Mouse (Mus musculus) adipocyte (in vitro differentiated cells): ENCODE results near the gene Slc38a11.

ENCODE experiments used
- DNase-seq: peaks from one replicate; pipeline ENCODE4 v3.0.0-alpha.2; 2016; ENCODE audit warnings: low spot score

The Slc38a11 gene

GRCm38 (mm10) chr2:65321998-65322754 lies 41.7 kb downstream of the Slc38a11 start:
- DNase-seq, result no peak

GRCm38 (mm10) chr2:65320975-65321374 lies 42.9 kb downstream of the Slc38a11 start:
- peak; percentile 47 for DNase-seq

GRCm38 (mm10) chr2:65316721-65317120 lies 47.1 kb downstream of the Slc38a11 start:
- DNase-seq, result no peak

GRCm38 (mm10) chr2:65311250-65311649 lies 52.6 kb downstream of the Slc38a11 start:
- DNase-seq, result no peak

- no peak for DNase-seq
Observed at GRCm38 (mm10) chr2:65296541-65296940, 67.3 kb downstream of the Slc38a11 start.

GRCm38 (mm10) chr2:65294092-65294491 lies 69.7 kb downstream of the Slc38a11 start:
- peak; percentile 45 for DNase-seq

GRCm38 (mm10) chr2:65293411-65293810 lies 70.4 kb downstream of the Slc38a11 start:
- DNase-seq, result peak; percentile 26

- DNase-seq, result no peak
Observed at GRCm38 (mm10) chr2:65289721-65290120, 74.1 kb downstream of the Slc38a11 start.

- DNase-seq, result no peak
Observed at GRCm38 (mm10) chr2:65288696-65289095, 75.1 kb downstream of the Slc38a11 start.

- peak; percentile 98 for DNase-seq
Observed at GRCm38 (mm10) chr2:65285380-65285779, 78.5 kb downstream of the Slc38a11 start.

- no peak for DNase-seq
Observed at GRCm38 (mm10) chr2:65282979-65283378, 80.9 kb downstream of the Slc38a11 start.

GRCm38 (mm10) chr2:65279029-65279690 lies 84.7 kb downstream of the Slc38a11 start:
- no peak for DNase-seq

- no peak for DNase-seq
Observed at GRCm38 (mm10) chr2:65275443-65276061, 88.3 kb downstream of the Slc38a11 start.

- DNase-seq, result no peak
Observed at GRCm38 (mm10) chr2:65273910-65274309, 89.9 kb downstream of the Slc38a11 start.

- DNase-seq, result peak; percentile 40
Observed at GRCm38 (mm10) chr2:65268731-65269130, 95.1 kb downstream of the Slc38a11 start.

GRCm38 (mm10) chr2:65267834-65268233 lies 96.0 kb downstream of the Slc38a11 start:
- DNase-seq, result no peak

GRCm38 (mm10) chr2:65266576-65267299 lies 97.1 kb downstream of the Slc38a11 start:
- no peak for DNase-seq
